Mouse (Mus musculus): ENCODE results near the gene Trim25.

DNA sequence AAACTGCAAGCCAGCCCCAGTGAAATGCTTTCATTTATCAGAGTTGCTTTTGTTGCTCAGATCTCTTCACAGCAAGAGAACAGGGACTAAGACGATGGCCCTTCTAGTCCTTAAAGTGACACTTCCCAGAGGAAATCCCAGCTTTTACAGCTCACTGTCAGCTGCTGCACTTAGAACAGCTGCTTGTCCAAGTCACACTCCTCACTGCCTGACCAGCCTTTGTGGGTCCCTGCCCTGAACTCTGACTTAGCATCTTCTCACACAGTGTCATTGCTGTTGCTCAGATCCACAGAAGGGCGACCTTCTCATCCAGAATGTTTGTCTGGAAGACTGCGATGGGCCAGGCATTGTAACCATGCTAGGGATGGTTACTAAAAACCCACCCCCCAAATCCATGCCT, 26.4 kb downstream of the Trim25 start:
- TF ChIP-seq CTCF (IDR thresholded peaks at IDR 0.05; ENCODE audit: low read depth, low read length) (no peak), POLR2A (IDR thresholded peaks at IDR 0.05; ENCODE audit: extremely low read depth, insufficient read depth, low read length) (no peak)

Measured in liver, adult 2 months (tissue).